Mouse (Mus musculus): ENCODE results near the gene Vstm4.

- TF ChIP-seq CTCF (IDR thresholded peaks at IDR 0.05; ENCODE audit: low read depth) (no peak), EP300 (IDR thresholded peaks at IDR 0.05; ENCODE audit: low read depth) (no peak)
Observed at GRCm38 (mm10) chr14:32896896-32897295, 40.3 kb downstream of the Vstm4 start.
